Mouse (Mus musculus) E14TG2a.4 (cell line): Measurements from ENCODE around the gene Chst11.

Experiments
- H3K27me3 ChIP-seq: 2 replicates; pipeline ENCODE4 v1.6.1; 2014; ENCODE audit warnings: low read length, control low read depth; ENCODE audit not compliant: insufficient read depth
- H3K36me3 ChIP-seq: 2 replicates; pipeline ENCODE4 v1.6.1; 2014; ENCODE audit warnings: low read length, control low read depth; ENCODE audit not compliant: insufficient read depth
- H3K4me1 ChIP-seq: replicated peaks from 2 replicates; pipeline ENCODE4 v1.6.1; 2014; ENCODE audit warnings: low read depth, low read length, control low read depth
- H3K4me3 ChIP-seq: replicated peaks from 2 replicates; pipeline ENCODE4 v1.5.1; 2014; ENCODE audit warnings: mild to moderate bottlenecking, low read length
- H3K9me3 ChIP-seq: 2 replicates; pipeline ENCODE4 v1.6.1; 2014; ENCODE audit warnings: low read length, control low read depth
- CTCF ChIP-seq: conservative IDR thresholded peaks from 2 replicates; pipeline ENCODE4 v1.5.1; 2014; ENCODE audit warnings: low read length
- NANOG ChIP-seq: IDR thresholded peaks from 2 replicates; pipeline ENCODE4 v1.6.1; 2014; ENCODE audit warnings: borderline replicate concordance, low read length, mixed read lengths
- POU5F1 ChIP-seq: IDR thresholded peaks from 2 replicates; pipeline ENCODE4 v1.6.1; 2014; ENCODE audit warnings: low read length, borderline replicate concordance

Gene Chst11

GRCm38 (mm10) chr10:83134896-83135295 lies 149.6 kb downstream of the Chst11 start:
- TF ChIP-seq CTCF (no peak), POU5F1 (no peak), NANOG (no peak)
- H3K36me3 ChIP-seq: no peaks in the 10 kb centered on the region
- peaks cover 28% of the 10 kb centered on the region for H3K4me1 ChIP-seq
- no peaks in the 10 kb centered on the region for H3K9me3 ChIP-seq
- peaks cover 53% of the 10 kb centered on the region for H3K27me3 ChIP-seq
- H3K4me3 ChIP-seq: no peak overlapping the region

- H3K4me1 ChIP-seq: peaks cover 21% of the 10 kb centered on the region
- no peak for TF ChIP-seq CTCF
- no peak overlapping the region for H3K4me3 ChIP-seq
- H3K36me3 ChIP-seq: no peaks in the 10 kb centered on the region
- peaks cover 49% of the 10 kb centered on the region for H3K27me3 ChIP-seq
- H3K9me3 ChIP-seq: no peaks in the 10 kb centered on the region
Observed at GRCm38 (mm10) chr10:83135963-83136362, 150.7 kb downstream of the Chst11 start.

GRCm38 (mm10) chr10:83137103-83137502 lies 151.8 kb downstream of the Chst11 start:
- Histone ChIP-seq H3K9me3 (no peaks in the 10 kb centered on the region), H3K4me3 (no peak overlapping the region), H3K4me1 (peaks cover 21% of the 10 kb centered on the region), H3K36me3 (no peaks in the 10 kb centered on the region), H3K27me3 (peaks cover 44% of the 10 kb centered on the region)
- TF ChIP-seq NANOG: no peak
- no peak for TF ChIP-seq CTCF
- TF ChIP-seq POU5F1: no peak

GRCm38 (mm10) chr10:83139276-83139675 lies 154.0 kb downstream of the Chst11 start:
- Histone ChIP-seq H3K4me3 (no peak overlapping the region), H3K9me3 (no peaks in the 10 kb centered on the region), H3K4me1 (peaks cover 9% of the 10 kb centered on the region), H3K36me3 (no peaks in the 10 kb centered on the region), H3K27me3 (peaks cover 27% of the 10 kb centered on the region)
- TF ChIP-seq NANOG (no peak), POU5F1 (no peak), CTCF (no peak)

- no peak for TF ChIP-seq POU5F1
- TF ChIP-seq CTCF: no peak
- TF ChIP-seq NANOG: no peak
- H3K36me3 ChIP-seq: no peaks in the 10 kb centered on the region
- no peak overlapping the region for H3K4me3 ChIP-seq
- no peaks in the 10 kb centered on the region for H3K4me1 ChIP-seq
- peaks cover 29% of the 10 kb centered on the region for H3K27me3 ChIP-seq
- no peaks in the 10 kb centered on the region for H3K9me3 ChIP-seq
Observed at GRCm38 (mm10) chr10:83140258-83140936, 155.1 kb downstream of the Chst11 start.

GRCm38 (mm10) chr10:83141434-83141833 lies 156.1 kb downstream of the Chst11 start:
- H3K36me3 ChIP-seq: no peaks in the 10 kb centered on the region
- H3K27me3 ChIP-seq: peaks cover 26% of the 10 kb centered on the region
- no peaks in the 10 kb centered on the region for H3K9me3 ChIP-seq
- H3K4me3 ChIP-seq: no peak overlapping the region
- peaks cover 6% of the 10 kb centered on the region for H3K4me1 ChIP-seq
- no peak for TF ChIP-seq CTCF
- TF ChIP-seq NANOG: no peak
- no peak for TF ChIP-seq POU5F1

- TF ChIP-seq CTCF: no peak
- no peak for TF ChIP-seq POU5F1
- no peak for TF ChIP-seq NANOG
- Histone ChIP-seq H3K4me1 (peaks cover 8% of the 10 kb centered on the region), H3K4me3 (no peak overlapping the region), H3K9me3 (no peaks in the 10 kb centered on the region), H3K27me3 (peaks cover 31% of the 10 kb centered on the region), H3K36me3 (no peaks in the 10 kb centered on the region)
Observed at GRCm38 (mm10) chr10:83143049-83143448, 157.8 kb downstream of the Chst11 start.

GRCm38 (mm10) chr10:83145836-83146235 lies 160.5 kb downstream of the Chst11 start:
- Histone ChIP-seq H3K4me3 (no peak overlapping the region), H3K36me3 (no peaks in the 10 kb centered on the region), H3K27me3 (peaks cover 22% of the 10 kb centered on the region), H3K9me3 (no peaks in the 10 kb centered on the region), H3K4me1 (peaks cover 8% of the 10 kb centered on the region)
- no peak for TF ChIP-seq NANOG
- TF ChIP-seq POU5F1: no peak
- no peak for TF ChIP-seq CTCF

- TF ChIP-seq POU5F1 (no peak), NANOG (no peak), CTCF (no peak)
- no peak overlapping the region for H3K4me3 ChIP-seq
- no peaks in the 10 kb centered on the region for H3K36me3 ChIP-seq
- peaks cover 14% of the 10 kb centered on the region for H3K27me3 ChIP-seq
- H3K9me3 ChIP-seq: no peaks in the 10 kb centered on the region
- H3K4me1 ChIP-seq: peaks cover 8% of the 10 kb centered on the region
Observed at GRCm38 (mm10) chr10:83149342-83150178, 164.3 kb downstream of the Chst11 start.
